Mouse (Mus musculus) heart, postnatal 0 days (tissue): ENCODE measurements at regions not wholly inside any gene's neighbourhood (a gene's known extent, or its start where the extent isn't known, plus 50 kb on each side); places are given as distances from the start of the nearest gene placed in this dataset.

Source experiments
- ATAC-seq: fragments of 200-750 bp; cut with Nextera tagmentation; 2 replicates; pipeline ENCODE4 v1.8.0; 2017; ENCODE audit warnings: low read depth, moderate number of reproducible peaks, moderate library complexity; ENCODE audit not compliant: insufficient read depth
- DNase-seq: peaks from one replicate; pipeline ENCODE4 v3.0.0-alpha.2; 2016; ENCODE audit warnings: low spot score
- H3K27ac ChIP-seq: fragments of 300-500 bp; sonication (generic); 2 replicates; pipeline ENCODE4 v1.5.1; 2014; ENCODE audit warnings: low read depth, mild to moderate bottlenecking
- H3K27me3 ChIP-seq: fragments of 300-500 bp; sonication (generic); 2 replicates; pipeline ENCODE4 v1.6.1; 2014; ENCODE audit warnings: low read length, mixed read lengths; ENCODE audit not compliant: control insufficient read depth, insufficient read depth
- H3K36me3 ChIP-seq: fragments of 300-500 bp; sonication (generic); replicated peaks from 2 replicates; pipeline ENCODE4 v1.6.1; 2014; ENCODE audit warnings: low read length, mixed read lengths; ENCODE audit not compliant: control insufficient read depth, insufficient read depth
- H3K4me1 ChIP-seq: fragments of 300-500 bp; sonication (generic); 2 replicates; pipeline ENCODE4 v1.6.1; 2014; ENCODE audit warnings: antibody characterized with exemption; ENCODE audit not compliant: control insufficient read depth, insufficient read depth
- H3K4me2 ChIP-seq: fragments of 300-500 bp; sonication (generic); 2 replicates; pipeline ENCODE4 v1.6.1; 2014; ENCODE audit warnings: low read depth, mild to moderate bottlenecking, low read length, moderate library complexity
- H3K4me3 ChIP-seq: fragments of 300-500 bp; sonication (generic); 2 replicates; pipeline ENCODE4 v1.5.1; 2014; ENCODE audit warnings: low read depth, low read length
- H3K9ac ChIP-seq: fragments of 300-500 bp; sonication (generic); replicated peaks from 2 replicates; pipeline ENCODE4 v1.6.1; 2014; ENCODE audit warnings: low read depth, low read length, mixed read lengths
- H3K9me3 ChIP-seq: fragments of 300-500 bp; sonication (generic); replicated peaks from 2 replicates; pipeline ENCODE4 v1.6.1; 2016; ENCODE audit warnings: low read length; ENCODE audit not compliant: control insufficient read depth
- CTCF ChIP-seq: IDR thresholded peaks from 2 replicates; pipeline ENCODE4 v1.5.1; 2016; ENCODE audit warnings: antibody characterized with exemption, control low read depth, low read depth
- EP300 ChIP-seq: IDR thresholded peaks from 2 replicates; pipeline ENCODE4 v1.6.1; 2016; ENCODE audit warnings: antibody characterized with exemption, low read depth
- WGBS: fragments of 180-500 bp; shearing (Covaris S2); extraction: QIAGEN DNeasy Blood & Tissue Kit; methylation state at CpG from one replicate; pipeline ENCODE4 v1.1.7; 2014; 5-methylcytosine and 5-hydroxymethylcytosine counted together

DNA sequence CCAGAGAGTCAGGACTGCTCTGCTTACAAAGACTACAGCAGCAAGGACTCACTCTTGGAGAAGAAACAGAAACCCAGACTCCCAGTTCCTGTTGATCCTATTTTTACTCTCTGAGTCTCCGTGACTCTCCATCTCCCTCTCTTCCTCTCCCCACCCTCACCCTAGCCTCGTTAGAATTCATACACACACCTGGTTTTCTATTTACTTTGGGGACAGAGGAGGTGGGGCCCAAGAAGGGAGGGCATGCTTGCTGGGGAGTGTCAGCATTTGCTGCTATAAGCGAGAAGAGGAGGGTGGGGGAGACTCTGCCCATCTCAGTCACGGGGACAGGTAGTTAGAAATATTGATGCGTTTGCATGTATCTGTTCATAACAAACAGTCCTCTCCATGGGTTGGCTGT is 129.6 kb upstream of the Runx1 start:
- Histone ChIP-seq H3K36me3 (no peaks in the 10 kb centered on the region), H3K4me3 (no peak overlapping the region), H3K4me1 (peaks cover 31% of the 10 kb centered on the region), H3K27ac (no peak overlapping the region), H3K4me2 (no peak overlapping the region), H3K9ac (no peak overlapping the region), H3K27me3 (no peaks in the 10 kb centered on the region), H3K9me3 (no peaks in the 10 kb centered on the region)
- 47% methylated on average over 5 of the region's 5 CpGs for WGBS
- DNase-seq: no peak
- ATAC-seq: no peak
- TF ChIP-seq CTCF: no peak
- TF ChIP-seq EP300: no peak

DNA sequence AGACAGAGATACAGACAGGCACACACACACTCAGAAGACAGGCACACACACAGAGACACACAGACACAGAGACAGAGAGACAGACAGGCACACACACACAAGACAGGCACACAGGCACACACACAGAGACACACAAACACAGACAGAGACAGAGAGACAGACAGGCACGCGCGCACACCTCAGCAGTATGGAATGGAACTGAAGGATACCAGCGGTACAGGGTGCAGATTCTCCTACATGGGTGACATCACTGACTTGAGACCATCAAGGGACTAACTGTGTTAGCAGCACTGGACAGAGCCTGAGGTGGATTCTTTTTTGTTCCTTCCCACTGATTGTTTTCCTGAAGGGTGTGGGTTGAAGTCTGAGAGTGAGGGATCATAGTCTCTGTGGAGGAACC is 129.1 kb upstream of the Runx1 start:
- H3K9ac ChIP-seq: no peak overlapping the region
- no peaks in the 10 kb centered on the region for H3K36me3 ChIP-seq
- H3K4me1 ChIP-seq: peaks cover 31% of the 10 kb centered on the region
- no peaks in the 10 kb centered on the region for H3K9me3 ChIP-seq
- TF ChIP-seq EP300 (no peak), CTCF (no peak)
- H3K4me3 ChIP-seq: no peak overlapping the region
- H3K27me3 ChIP-seq: no peaks in the 10 kb centered on the region
- 87% methylated on average over 4 of the region's 4 CpGs for whole genome bisulfite sequencing
- no peak overlapping the region; the same call in 1 of the 2 replicates for H3K27ac ChIP-seq
- DNase-seq (no peak), ATAC-seq (no peak)
- H3K4me2 ChIP-seq: no peak overlapping the region

GRCm38 (mm10) chr16:92953936-92954654 is 128.1 kb upstream of the Runx1 start:
- ATAC-seq: peak; percentile 74

DNA sequence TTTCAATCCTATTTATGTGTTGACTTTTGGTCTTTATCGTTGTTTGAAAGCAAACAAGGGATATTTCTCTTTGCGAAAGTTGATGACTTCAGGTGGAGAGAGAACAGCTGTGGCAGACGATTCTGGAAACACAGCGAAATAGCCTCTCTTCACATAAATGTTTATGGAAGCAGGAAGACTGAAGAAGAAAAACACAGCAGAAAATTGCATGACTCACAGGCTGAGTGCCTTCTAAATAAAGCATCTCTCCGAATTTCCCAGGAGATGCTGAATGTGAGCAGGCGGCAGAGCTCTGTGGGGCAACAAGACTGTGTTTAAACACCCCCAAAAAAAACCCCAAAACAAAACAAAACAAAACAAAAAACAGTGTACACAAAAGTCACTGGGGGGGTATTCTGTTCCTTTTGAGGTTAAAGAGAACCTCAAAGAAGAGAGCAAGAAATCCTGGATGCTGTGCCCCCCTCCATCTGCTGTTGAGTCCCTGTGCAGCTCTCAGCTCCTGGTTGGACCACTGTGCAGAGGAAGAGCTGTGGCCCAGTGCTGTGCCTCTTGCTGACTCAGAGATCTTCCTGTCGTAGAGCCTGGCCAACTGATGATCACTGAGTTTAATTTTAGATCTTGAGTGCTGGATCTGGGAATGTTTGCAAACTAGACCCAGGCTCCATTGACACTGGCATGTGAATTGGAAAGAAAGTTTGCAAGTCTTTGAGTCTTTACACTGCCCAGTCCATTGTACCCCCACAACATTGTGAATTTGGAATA is 126.6 kb upstream of the Runx1 start:
- TF ChIP-seq CTCF (no peak), EP300 (no peak)
- DNase-seq (peak; percentile 34), ATAC-seq (peak; percentile 70)
- no peak overlapping the region for H3K4me3 ChIP-seq
- no peak overlapping the region for H3K4me2 ChIP-seq
- H3K27me3 ChIP-seq: no peaks in the 10 kb centered on the region
- H3K27ac ChIP-seq: peak overlapping the region; percentile 22; the same call in 1 of the 2 replicates
- WGBS: 41% methylated on average over 7 of the region's 7 CpGs
- no peaks in the 10 kb centered on the region for H3K36me3 ChIP-seq
- H3K9ac ChIP-seq: no peak overlapping the region
- peaks cover 31% of the 10 kb centered on the region for H3K4me1 ChIP-seq
- H3K9me3 ChIP-seq: no peaks in the 10 kb centered on the region

More at GRCm38 (mm10) chr16:92953936-92954654, 128.1 kb upstream of the Runx1 start:
- no peaks in the 10 kb centered on the region for H3K36me3 ChIP-seq
- WGBS: 49% methylated on average over 11 of the region's 11 CpGs
- H3K4me2 ChIP-seq: no peak overlapping the region
- peaks cover 31% of the 10 kb centered on the region for H3K4me1 ChIP-seq
- no peaks in the 10 kb centered on the region for H3K9me3 ChIP-seq
- peak overlapping the region; percentile 65 for H3K27ac ChIP-seq
- DNase-seq: peak; percentile 53
- no peak for TF ChIP-seq CTCF
- no peak for TF ChIP-seq EP300
- no peak overlapping the region for H3K9ac ChIP-seq
- H3K27me3 ChIP-seq: no peaks in the 10 kb centered on the region
- no peak overlapping the region for H3K4me3 ChIP-seq

GRCm38 (mm10) chr16:92951516-92951915 is 125.6 kb upstream of the Runx1 start:
- H3K4me1 ChIP-seq: peaks cover 31% of the 10 kb centered on the region
- DNase-seq: no peak
- no peak overlapping the region for H3K4me2 ChIP-seq
- no peak for TF ChIP-seq CTCF
- TF ChIP-seq EP300: no peak
- H3K4me3 ChIP-seq: no peak overlapping the region
- no peak for ATAC-seq
- 0 out of 2 replicates have a peak overlapping the region, but pooled peaks have one; percentile 22 for H3K27ac ChIP-seq
- no peaks in the 10 kb centered on the region for H3K27me3 ChIP-seq
- no peaks in the 10 kb centered on the region for H3K9me3 ChIP-seq
- 68% methylated on average over 6 of the region's 6 CpGs for WGBS
- no peak overlapping the region for H3K9ac ChIP-seq
- H3K36me3 ChIP-seq: no peaks in the 10 kb centered on the region
